In the genomic region with DNA sequence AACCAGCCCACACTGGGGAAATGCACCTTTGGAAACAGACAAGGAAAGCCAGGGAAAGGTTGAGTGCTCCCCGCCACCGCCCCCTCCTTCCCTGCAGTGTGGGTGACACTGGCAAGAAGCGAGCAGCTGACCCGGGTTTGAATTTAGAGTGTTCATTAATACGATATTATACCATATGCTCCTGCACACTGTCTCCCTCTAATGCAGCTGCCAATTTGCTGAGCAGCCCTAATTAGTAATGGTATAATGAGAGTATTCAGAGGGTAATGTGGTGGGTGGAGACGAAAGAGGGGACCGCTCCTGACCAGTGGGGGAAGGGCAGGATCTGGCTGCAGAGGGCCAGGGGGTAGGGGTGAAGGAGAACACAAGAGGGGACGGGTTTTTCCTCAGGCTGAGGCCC, we compare ENCODE assay signal across 12 mouse cellular contexts.
DNase-seq lines count a peak whose midpoint lies in the region; ATAC-seq lines count a peak whose summit lies in the region.
"Had no signal": no experiment of that assay in that cellular context is flagged by ENCODE, and none has a peak within 500 bp of the region (broad histone marks: within the 10 kb centered on the region; RNA-seq: fewer than 3 reads in every experiment).

No protein-coding gene starts in this region.

- DNase-seq in heart, adult 11 months = peak; percentile 85
- DNase-seq in heart, postnatal 14 days = no peak
- DNase-seq in embryonic facial prominence, embryonic 14.5 days (ENCODE audit: low spot score) = peak; percentile 41
- DNase-seq in hindbrain, embryonic 10.5 days (ENCODE audit: low spot score) = no peak
- peak; percentile 71 for DNase-seq in midbrain, embryonic 14.5 days
- no peak for DNase-seq in embryo, embryonic 10 days (ENCODE audit: low spot score)
- no peak for DNase-seq in gastrocnemius, postnatal 36 days
- no peak for DNase-seq in left cerebral cortex, postnatal 25 days (ENCODE audit: low spot score in 2 of 2)
- DNase-seq: adrenal gland, postnatal 14 days; gastrocnemius, postnatal 25 days; lung, adult 18-20 months had no signal

- intact Hi-C loops in heart, postnatal 14 days (cut with DNase I) = no loop called here
- intact Hi-C loops in gastrocnemius, postnatal 36 days (cut with DNase I) = no loop called here
- intact Hi-C loops in left cerebral cortex, postnatal 25 days (cut with DNase I) = no loop called here

- no peak overlapping the region for H3K27ac ChIP-seq in embryonic facial prominence, embryonic 14.5 days (replicated peaks; ENCODE audit: low read depth, low read length)
- peak overlapping the region; percentile 29 for H3K27ac ChIP-seq in hindbrain, embryonic 10.5 days
- peak overlapping the region; percentile 55 for H3K27ac ChIP-seq in midbrain, embryonic 14.5 days (replicated peaks; ENCODE audit: low read depth, low read length)

- peaks cover 21% of the 10 kb centered on the region for H3K27me3 ChIP-seq in embryonic facial prominence, embryonic 14.5 days (replicated peaks; ENCODE audit: control insufficient read depth, insufficient read depth, low read length)
- peaks cover 80% of the 10 kb centered on the region for H3K27me3 ChIP-seq in hindbrain, embryonic 10.5 days (ENCODE audit: insufficient read depth, poor library complexity, severe bottlenecking)
- H3K27me3 ChIP-seq in midbrain, embryonic 14.5 days (ENCODE audit: control insufficient read depth, insufficient read depth, low read length) = peaks cover 2% of the 10 kb centered on the region; the same call in 1 of the 2 replicates

- H3K9me3 ChIP-seq in embryonic facial prominence, embryonic 14.5 days (ENCODE audit: control insufficient read depth, low read length) = no peaks in the 10 kb centered on the region
- H3K9me3 ChIP-seq in hindbrain, embryonic 10.5 days = no peaks in the 10 kb centered on the region
- no peaks in the 10 kb centered on the region for H3K9me3 ChIP-seq in midbrain, embryonic 14.5 days (ENCODE audit: control insufficient read depth, low read length)

- peak; percentile 55; the same call in 1 of the 2 replicates for ATAC-seq in embryonic facial prominence, embryonic 14.5 days (ENCODE audit: low read depth)
- ATAC-seq in midbrain, embryonic 14.5 days (ENCODE audit: low FRiP score, low TSS enrichment) = peak; percentile 85
- ATAC-seq: inflammation-experienced regulatory T-cells, adult 6 months had no signal

- H3K4me3 ChIP-seq in embryonic facial prominence, embryonic 14.5 days (ENCODE audit: low read depth, low read length) = no peak overlapping the region
- H3K4me3 ChIP-seq in hindbrain, embryonic 10.5 days = no peak overlapping the region
- H3K4me3 ChIP-seq in midbrain, embryonic 14.5 days (replicated peaks; ENCODE audit: low read depth, low read length) = no peak overlapping the region

- H3K36me3 ChIP-seq in embryonic facial prominence, embryonic 14.5 days (ENCODE audit: control insufficient read depth, insufficient read depth, low read length) = no peaks in the 10 kb centered on the region
- no peaks in the 10 kb centered on the region for H3K36me3 ChIP-seq in hindbrain, embryonic 10.5 days
- H3K36me3 ChIP-seq in midbrain, embryonic 14.5 days (ENCODE audit: control insufficient read depth, insufficient read depth, low read length) = no peaks in the 10 kb centered on the region

- no peaks in the 10 kb centered on the region for H3K4me1 ChIP-seq in embryonic facial prominence, embryonic 14.5 days (ENCODE audit: control insufficient read depth, insufficient read depth, low read length)
- peaks cover 48% of the 10 kb centered on the region for H3K4me1 ChIP-seq in hindbrain, embryonic 10.5 days (replicated peaks)
- H3K4me1 ChIP-seq in midbrain, embryonic 14.5 days (ENCODE audit: control insufficient read depth, insufficient read depth, low read length) = peaks cover 38% of the 10 kb centered on the region

- H3K4me2 ChIP-seq in embryonic facial prominence, embryonic 14.5 days (ENCODE audit: low read depth, low read length) = no peak overlapping the region
- H3K4me2 ChIP-seq in midbrain, embryonic 14.5 days (ENCODE audit: low read length) = no peak overlapping the region

- no peak overlapping the region for H3K9ac ChIP-seq in embryonic facial prominence, embryonic 14.5 days (ENCODE audit: low read depth, low read length)
- H3K9ac ChIP-seq in midbrain, embryonic 14.5 days (replicated peaks; ENCODE audit: low read length) = no peak overlapping the region

- 28% methylated on average over 8 of the region's 8 CpGs for WGBS in embryonic facial prominence, embryonic 14.5 days
- 23% methylated on average over 8 of the region's 8 CpGs for WGBS in hindbrain, embryonic 10.5 days
- WGBS in midbrain, embryonic 14.5 days = 10% methylated on average over 8 of the region's 8 CpGs

Comparison
In these comparisons a context has a peak if more than half of its experiments do, and no peak if none do; other contexts are left out.
1. DNase-seq: peak in heart, adult 11 months (single experiment), embryonic facial prominence, embryonic 14.5 days (single experiment) and midbrain, embryonic 14.5 days (single experiment); none in heart, postnatal 14 days (0 of 2), hindbrain, embryonic 10.5 days (single experiment), embryo, embryonic 10 days (single experiment), gastrocnemius, postnatal 36 days (0 of 2) and left cerebral cortex, postnatal 25 days (0 of 2).